Mouse (Mus musculus) hematopoietic multipotent progenitor cell, adult 10-12 weeks (in vitro differentiated cells): ENCODE data around the gene Uqcr10. TPM values are rescaled to one million over a fixed set of nuclear protein-coding genes. Genes with fewer than 3 reads are reported as not detected.

Experiments
- polyA plus RNA-seq: library from polyadenylated mRNA; stranded (reverse); fragments of >175 nt; gene quantifications from 2 replicates; pipeline ENCODE4 v1.2.3, GENCODE M21; 2012; ENCODE audit warnings: low replicate concordance

The Uqcr10 gene
- 25.2 and 35.2 TPM in 2 replicates for polyA plus RNA-seq

GRCm38 (mm10) chr11:4704072-4704964, at the start of gene Uqcr10, which contains the start of gene Zmat5:
TSS of gene Uqcr10 (minus strand) at chr11:4704342.
TSS of gene Zmat5 (plus strand) at chr11:4704678.

DNA sequence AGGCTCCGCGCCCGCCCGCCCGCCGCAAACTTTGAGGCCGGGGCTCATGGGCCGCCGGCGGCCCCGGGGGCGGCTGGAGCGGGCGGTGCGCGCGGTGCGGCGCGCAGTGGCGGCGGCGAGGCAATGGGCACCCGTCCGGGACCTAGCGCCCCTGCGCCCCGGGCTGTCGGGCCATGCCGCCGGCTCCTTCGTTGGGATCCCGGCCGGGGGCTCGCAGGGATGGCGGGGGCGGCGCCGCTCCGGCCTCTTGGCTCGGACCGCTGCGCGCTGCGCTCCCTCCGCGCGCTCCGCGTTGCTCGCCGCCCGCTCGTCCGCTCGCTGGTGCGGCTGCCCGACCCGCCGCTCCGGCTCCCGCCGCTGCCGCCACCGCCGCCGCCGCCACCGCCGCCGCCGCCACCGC, 42.6 kb upstream of the Uqcr10 start, which contains the start of gene Cabp7:
Cabp7 (minus strand) TSS at position 46 of the 400 bp plus-strand sequence.

Other genes starting within 250 kb of the Uqcr10 start
- 19.1 and 29.2 TPM in 2 replicates for gene Mtmr3, start 109.5 kb downstream of the Uqcr10 start, polyA plus RNA-seq
- not detected in 2 replicates for gene Gm11032, start 84.3 kb downstream of the Uqcr10 start, polyA plus RNA-seq
- 21.9 and 22.2 TPM in 2 replicates for gene Ascc2, start 66.6 kb downstream of the Uqcr10 start, polyA plus RNA-seq
- gene Zmat5, start 336 bp upstream of the Uqcr10 start, polyA plus RNA-seq = 70.2 and 135 TPM in 2 replicates
- 0.10 TPM in 1 of 2 replicates, not detected in the other for gene Cabp7, start 42.4 kb upstream of the Uqcr10 start, polyA plus RNA-seq
- gene Nf2, start 145.2 kb upstream of the Uqcr10 start, polyA plus RNA-seq = 32.0 and 79.3 TPM in 2 replicates
- gene Nipsnap1, start 169.6 kb upstream of the Uqcr10 start, polyA plus RNA-seq = 5.7 and 19.6 TPM in 2 replicates
- gene Thoc5, start 191.0 kb upstream of the Uqcr10 start, polyA plus RNA-seq = 3.2 and 5.9 TPM in 2 replicates
- 1.3 and 1.5 TPM in 2 replicates for gene Nefh, start 243.7 kb upstream of the Uqcr10 start, polyA plus RNA-seq